Mouse (Mus musculus): ENCODE measurements around the gene Zpbp2.

The Zpbp2 gene

GRCm38 (mm10) chr11:98550311-98550974 lies 454 bp upstream of the Zpbp2 start:
- in situ Hi-C loops (cut with MboI; ENCODE audit: low pct_unique_long_range_greater_than_20kb in 1 of 2, low sequenced_read_pairs in 2 of 2, unreplicated experiment in 1 of 2): no loop called here

- in situ Hi-C loops (cut with MboI; ENCODE audit: low pct_unique_long_range_greater_than_20kb in 1 of 2, low sequenced_read_pairs in 2 of 2, unreplicated experiment in 1 of 2): no loop called here
These were observed 3.1 kb downstream of the Zpbp2 start for GRCm38 (mm10) chr11:98553966-98554365.

- in situ Hi-C loops (cut with MboI; ENCODE audit: low pct_unique_long_range_greater_than_20kb in 1 of 2, low sequenced_read_pairs in 2 of 2, unreplicated experiment in 1 of 2): no loop called here
These were observed 4.3 kb downstream of the Zpbp2 start for GRCm38 (mm10) chr11:98555124-98555700.

GRCm38 (mm10) chr11:98560942-98561341 lies 10.0 kb downstream of the Zpbp2 start:
- in situ Hi-C loops (cut with MboI; ENCODE audit: low pct_unique_long_range_greater_than_20kb in 1 of 2, low sequenced_read_pairs in 2 of 2, unreplicated experiment in 1 of 2): no loop called here

- in situ Hi-C loops (cut with MboI; ENCODE audit: low pct_unique_long_range_greater_than_20kb in 1 of 2, low sequenced_read_pairs in 2 of 2, unreplicated experiment in 1 of 2): no loop called here
These were observed 12.1 kb downstream of the Zpbp2 start for GRCm38 (mm10) chr11:98563025-98563424.

- in situ Hi-C loops (cut with MboI; ENCODE audit: low pct_unique_long_range_greater_than_20kb in 1 of 2, low sequenced_read_pairs in 2 of 2, unreplicated experiment in 1 of 2): no loop called here
These were observed 13.1 kb downstream of the Zpbp2 start for GRCm38 (mm10) chr11:98563921-98564414.

- in situ Hi-C loops (cut with MboI; ENCODE audit: low pct_unique_long_range_greater_than_20kb in 1 of 2, low sequenced_read_pairs in 2 of 2, unreplicated experiment in 1 of 2): no loop called here
These were observed 17.4 kb downstream of the Zpbp2 start for GRCm38 (mm10) chr11:98568326-98568725.

- in situ Hi-C loops (cut with MboI; ENCODE audit: low pct_unique_long_range_greater_than_20kb in 1 of 2, low sequenced_read_pairs in 2 of 2, unreplicated experiment in 1 of 2): no loop called here
These were observed 18.6 kb downstream of the Zpbp2 start for GRCm38 (mm10) chr11:98569461-98569860.

GRCm38 (mm10) chr11:98577776-98578175 lies 26.9 kb downstream of the Zpbp2 start:
- in situ Hi-C loops (cut with MboI; ENCODE audit: low pct_unique_long_range_greater_than_20kb in 1 of 2, low sequenced_read_pairs in 2 of 2, unreplicated experiment in 1 of 2): no loop called here

GRCm38 (mm10) chr11:98580301-98581121 lies 29.6 kb downstream of the Zpbp2 start:
- in situ Hi-C loops (cut with MboI; ENCODE audit: low pct_unique_long_range_greater_than_20kb in 1 of 2, low sequenced_read_pairs in 2 of 2, unreplicated experiment in 1 of 2): no loop called here

GRCm38 (mm10) chr11:98581286-98582029 lies 30.6 kb downstream of the Zpbp2 start:
- in situ Hi-C loops (cut with MboI; ENCODE audit: low pct_unique_long_range_greater_than_20kb in 1 of 2, low sequenced_read_pairs in 2 of 2, unreplicated experiment in 1 of 2): no loop called here

GRCm38 (mm10) chr11:98582030-98582388 lies 31.1 kb downstream of the Zpbp2 start:
- in situ Hi-C loops (cut with MboI; ENCODE audit: low pct_unique_long_range_greater_than_20kb in 1 of 2, low sequenced_read_pairs in 2 of 2, unreplicated experiment in 1 of 2): no loop called here

GRCm38 (mm10) chr11:98582551-98583264 lies 31.8 kb downstream of the Zpbp2 start:
- in situ Hi-C loops (cut with MboI; ENCODE audit: low pct_unique_long_range_greater_than_20kb in 1 of 2, low sequenced_read_pairs in 2 of 2, unreplicated experiment in 1 of 2): no loop called here

- in situ Hi-C loops (cut with MboI; ENCODE audit: low pct_unique_long_range_greater_than_20kb in 1 of 2, low sequenced_read_pairs in 2 of 2, unreplicated experiment in 1 of 2): no loop called here
These were observed 32.3 kb downstream of the Zpbp2 start for GRCm38 (mm10) chr11:98583265-98583552.

GRCm38 (mm10) chr11:98583571-98583970 lies 32.7 kb downstream of the Zpbp2 start:
- in situ Hi-C loops (cut with MboI; ENCODE audit: low pct_unique_long_range_greater_than_20kb in 1 of 2, low sequenced_read_pairs in 2 of 2, unreplicated experiment in 1 of 2): no loop called here

- in situ Hi-C loops (cut with MboI; ENCODE audit: low pct_unique_long_range_greater_than_20kb in 1 of 2, low sequenced_read_pairs in 2 of 2, unreplicated experiment in 1 of 2): no loop called here
These were observed 33.2 kb downstream of the Zpbp2 start for GRCm38 (mm10) chr11:98584146-98584545.

- in situ Hi-C loops (cut with MboI; ENCODE audit: low pct_unique_long_range_greater_than_20kb in 1 of 2, low sequenced_read_pairs in 2 of 2, unreplicated experiment in 1 of 2): no loop called here
These were observed 33.8 kb downstream of the Zpbp2 start for GRCm38 (mm10) chr11:98584629-98585177.

Measured in mouse embryonic stem cell (cell line).